9 mouse cellular contexts compared by ENCODE assay signal in the genomic region with DNA sequence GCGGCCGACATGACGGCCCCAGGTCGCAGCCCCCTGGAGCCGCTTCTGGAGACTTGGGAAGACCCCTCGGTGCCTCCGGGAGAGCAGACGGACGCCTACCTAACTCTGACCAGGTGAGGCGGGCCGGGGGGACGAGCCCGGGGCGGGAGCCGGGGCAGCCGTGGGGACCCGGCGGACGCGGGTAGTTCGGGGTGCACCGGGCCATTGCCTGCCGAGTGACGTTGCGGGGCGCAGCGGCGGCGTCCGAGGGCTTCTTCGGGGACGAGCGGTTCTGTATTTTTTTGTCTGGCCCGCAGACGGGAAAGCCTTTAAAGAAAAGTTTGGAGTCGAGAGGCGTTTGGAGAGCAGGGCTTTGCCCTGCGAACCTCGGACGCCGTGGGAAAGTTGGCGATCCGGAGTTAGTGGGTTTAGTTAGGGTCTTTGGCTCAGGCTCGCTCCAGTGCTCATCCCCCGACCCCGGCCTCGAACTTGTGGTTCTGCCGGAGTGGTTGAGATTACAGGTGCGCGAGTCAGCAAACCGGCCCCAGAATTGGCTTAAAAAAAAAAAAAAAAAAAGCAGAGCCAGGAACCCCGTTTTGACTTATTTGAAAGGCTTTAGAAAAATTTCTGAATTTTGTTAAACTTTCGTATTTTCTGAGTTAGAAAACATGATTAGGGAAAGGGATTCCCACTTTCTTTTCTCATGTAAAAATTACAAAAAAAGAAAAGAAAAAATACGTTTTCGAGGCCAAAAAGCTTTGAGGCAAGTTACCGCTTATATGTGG. TPM values are rescaled to one million over a fixed set of nuclear protein-coding genes. Genes with fewer than 3 reads are reported as not detected.
DNase-seq lines count a peak whose midpoint lies in the region; ATAC-seq and TF ChIP-seq lines count a peak whose summit lies in the region.
"Had no signal": no experiment of that assay in that cellular context is flagged by ENCODE, and none has a peak within 500 bp of the region (broad histone marks: within the 10 kb centered on the region; RNA-seq: fewer than 3 reads in every experiment).

No protein-coding gene starts in this region.

- no peak for TF ChIP-seq CTCF in forebrain, postnatal 0 days (IDR thresholded peaks at IDR 0.05; ENCODE audit: low read depth)

- no peaks in the 10 kb centered on the region for H3K9me3 ChIP-seq in neural tube, embryonic 11.5 days (ENCODE audit: control insufficient read depth, low read length)
- H3K9me3 ChIP-seq in forebrain, postnatal 0 days (ENCODE audit: low read length): no peaks in the 10 kb centered on the region
- no peaks in the 10 kb centered on the region for H3K9me3 ChIP-seq in hindbrain, embryonic 16.5 days (ENCODE audit: control insufficient read depth, low read length)
- no peaks in the 10 kb centered on the region for H3K9me3 ChIP-seq in lung, embryonic 16.5 days (ENCODE audit: control insufficient read depth, low read length)

- H3K36me3 ChIP-seq in neural tube, embryonic 11.5 days (ENCODE audit: control insufficient read depth, insufficient read depth, low read length): peaks cover 3% of the 10 kb centered on the region; the same call in 1 of the 2 replicates
- no peaks in the 10 kb centered on the region for H3K36me3 ChIP-seq in forebrain, postnatal 0 days (ENCODE audit: insufficient read depth)
- H3K36me3 ChIP-seq in hindbrain, embryonic 16.5 days (ENCODE audit: control insufficient read depth, insufficient read depth, low read length): peaks cover 13% of the 10 kb centered on the region; the same call in 1 of the 2 replicates
- peaks cover 17% of the 10 kb centered on the region for H3K36me3 ChIP-seq in lung, embryonic 16.5 days (ENCODE audit: control insufficient read depth, insufficient read depth, low read length)

- peak overlapping the region; percentile 99 for H3K4me3 ChIP-seq in neural tube, embryonic 11.5 days (ENCODE audit: low read depth, low read length)
- peak overlapping the region; percentile 94 for H3K4me3 ChIP-seq in forebrain, postnatal 0 days (ENCODE audit: low read depth, low read length)
- peak overlapping the region; percentile 98 for H3K4me3 ChIP-seq in hindbrain, embryonic 16.5 days (ENCODE audit: low read length)
- peak overlapping the region; percentile 99 for H3K4me3 ChIP-seq in lung, embryonic 16.5 days (ENCODE audit: low read length)

- peak overlapping the region; percentile 95 for H3K9ac ChIP-seq in neural tube, embryonic 11.5 days (ENCODE audit: low read length)
- peak overlapping the region; percentile 74 for H3K9ac ChIP-seq in forebrain, postnatal 0 days
- peak overlapping the region; percentile 86 for H3K9ac ChIP-seq in hindbrain, embryonic 16.5 days (ENCODE audit: low read depth, low read length)
- peak overlapping the region; percentile 99 for H3K9ac ChIP-seq in lung, embryonic 16.5 days (ENCODE audit: low read length)

- WGBS in neural tube, embryonic 11.5 days: 1% methylated on average over 56 of the region's 56 CpGs
- 2% methylated on average over 56 of the region's 56 CpGs for WGBS in forebrain, postnatal 0 days
- 2% methylated on average over 56 of the region's 56 CpGs for WGBS in hindbrain, embryonic 16.5 days
- under 1% methylated on average over 53 of the region's 56 CpGs for WGBS in lung, embryonic 16.5 days

- H3K27me3 ChIP-seq in neural tube, embryonic 11.5 days (ENCODE audit: control insufficient read depth, insufficient read depth, low read length): no peaks in the 10 kb centered on the region
- H3K27me3 ChIP-seq in forebrain, postnatal 0 days (ENCODE audit: insufficient read depth, low read length): no peaks in the 10 kb centered on the region
- H3K27me3 ChIP-seq in hindbrain, embryonic 16.5 days (replicated peaks; ENCODE audit: control insufficient read depth, insufficient read depth, low read length): no peaks in the 10 kb centered on the region
- no peaks in the 10 kb centered on the region for H3K27me3 ChIP-seq in lung, embryonic 16.5 days (ENCODE audit: control insufficient read depth, insufficient read depth, low read depth, low read length)

- DNase-seq in neural tube, embryonic 11.5 days (ENCODE audit: low spot score): no peak
- no peak for DNase-seq in neural tube, embryonic 10.5 days (ENCODE audit: extremely low spot score, low spot score)
- peak; percentile 52 to 65 for DNase-seq in adrenal gland, postnatal 36 days
- peak; percentile 34 for DNase-seq in forebrain, postnatal 0 days
- peak; percentile 24 to 36 for DNase-seq in right cerebral cortex, postnatal 10 days (ENCODE audit: low spot score in 2 of 2)
- DNase-seq in urinary bladder, postnatal 25 days (ENCODE audit: low spot score): no peak

- H3K4me2 ChIP-seq in neural tube, embryonic 11.5 days (ENCODE audit: low read depth): peak overlapping the region; percentile 70
- peak overlapping the region; percentile 75 for H3K4me2 ChIP-seq in forebrain, postnatal 0 days (ENCODE audit: low read depth)
- H3K4me2 ChIP-seq in hindbrain, embryonic 16.5 days (ENCODE audit: low read length): peak overlapping the region; percentile 84
- peak overlapping the region; percentile 74 for H3K4me2 ChIP-seq in lung, embryonic 16.5 days (ENCODE audit: low read depth, low read length)

- H3K27ac ChIP-seq in neural tube, embryonic 11.5 days (ENCODE audit: low read depth, low read length): peak overlapping the region; percentile 70
- 0 out of 2 replicates have a peak overlapping the region, but pooled peaks have one; percentile 35 for H3K27ac ChIP-seq in forebrain, postnatal 0 days (ENCODE audit: low read depth, low read length)
- peak overlapping the region; percentile 76 for H3K27ac ChIP-seq in hindbrain, embryonic 16.5 days (ENCODE audit: low read depth, low read length)
- H3K27ac ChIP-seq in lung, embryonic 16.5 days (ENCODE audit: low read length): peak overlapping the region; percentile 94

- no peak; the same call in 1 of the 2 replicates for ATAC-seq in neural tube, embryonic 11.5 days (ENCODE audit: insufficient read depth, low FRiP score, low TSS enrichment)
- ATAC-seq in forebrain, postnatal 0 days: no peak; the same call in 1 of the 2 replicates
- no peak; the same call in 1 of the 2 replicates for ATAC-seq in hindbrain, embryonic 16.5 days
- peak; percentile 61 for ATAC-seq in lung, embryonic 16.5 days (ENCODE audit: low read depth)

- H3K4me1 ChIP-seq in neural tube, embryonic 11.5 days (ENCODE audit: control insufficient read depth, insufficient read depth, low read length): 0 out of 2 replicates have a peak, but pooled peaks cover 9% of the 10 kb centered on the region
- H3K4me1 ChIP-seq in forebrain, postnatal 0 days (ENCODE audit: insufficient read depth): no peaks in the 10 kb centered on the region
- H3K4me1 ChIP-seq in hindbrain, embryonic 16.5 days (ENCODE audit: control insufficient read depth, insufficient read depth, low read depth, low read length): peaks cover 10% of the 10 kb centered on the region
- H3K4me1 ChIP-seq in lung, embryonic 16.5 days (replicated peaks; ENCODE audit: control insufficient read depth, insufficient read depth, low read length): peaks cover 13% of the 10 kb centered on the region

RNA-seq across cellular contexts. Expression of a gene that starts 0.7 kb away (rescaled TPM):
- polyA plus RNA-seq in neural tube, embryonic 11.5 days (2014; fragmentation: Nextera tagmentation; extraction: Ambion mirVana): 39.4 and 44.1 TPM in 2 replicates
- total RNA-seq in adrenal gland, postnatal 36 days (2021): 10 to 100 TPM; 30.6 to 48.9 TPM
- total RNA-seq in forebrain, postnatal 0 days (2014; rRNA removed): 28.9 and 31.9 TPM in 2 replicates
- polyA plus RNA-seq in forebrain, postnatal 0 days (2015; fragmentation: Nextera tagmentation; extraction: Ambion mirVana): 6.8 and 9.3 TPM in 2 replicates
- polyA plus RNA-seq in hindbrain, embryonic 16.5 days (2015; fragmentation: Nextera tagmentation; extraction: Ambion mirVana): 10.2 and 13.2 TPM in 2 replicates
- 19.7 and 22.8 TPM in 2 replicates for polyA plus RNA-seq in lung, embryonic 16.5 days (2015; fragmentation: Nextera tagmentation; extraction: Ambion mirVana)

RNA-seq across cellular contexts. Expression of a gene that starts 35.5 kb away (rescaled TPM):
- polyA plus RNA-seq in neural tube, embryonic 11.5 days (2014; fragmentation: Nextera tagmentation; extraction: Ambion mirVana): 18.1 and 23.4 TPM in 2 replicates
- total RNA-seq in adrenal gland, postnatal 36 days (2021): 10 to 100 TPM in 1 of 2 experiments, 1 to 10 TPM in 1; 2.6 to 14.5 TPM
- 3.5 and 5.0 TPM in 2 replicates for total RNA-seq in forebrain, postnatal 0 days (2014; rRNA removed)
- polyA plus RNA-seq in forebrain, postnatal 0 days (2015; fragmentation: Nextera tagmentation; extraction: Ambion mirVana): 3.7 and 5.0 TPM in 2 replicates
- 3.8 and 4.1 TPM in 2 replicates for polyA plus RNA-seq in hindbrain, embryonic 16.5 days (2015; fragmentation: Nextera tagmentation; extraction: Ambion mirVana)
- 6.9 and 7.4 TPM in 2 replicates for polyA plus RNA-seq in lung, embryonic 16.5 days (2015; fragmentation: Nextera tagmentation; extraction: Ambion mirVana)
- total RNA-seq: common myeloid progenitor, adult 5-6 weeks had no signal

Comparison
In these comparisons a context has a peak if more than half of its experiments do, and no peak if none do; other contexts are left out.
1. DNase-seq: peak in adrenal gland, postnatal 36 days (2 of 2), forebrain, postnatal 0 days (single experiment) and right cerebral cortex, postnatal 10 days (2 of 2); none in neural tube, embryonic 11.5 days (single experiment), neural tube, embryonic 10.5 days (single experiment) and urinary bladder, postnatal 25 days (single experiment).
2. H3K27ac ChIP-seq: peak in every context shown above with its lines; median percentile 94 in lung, embryonic 16.5 days; 76 in hindbrain, embryonic 16.5 days; 70 in neural tube, embryonic 11.5 days; 35 in forebrain, postnatal 0 days.
3. Peak in every context shown above with its lines, with median percentiles within 50 percentile points of each other: H3K4me2 ChIP-seq, H3K4me3 ChIP-seq and H3K9ac ChIP-seq.